Comparison of ENCODE assay signal across 8 mouse cellular contexts in genomic region chr5:34210279-34210678, GRCm38 (mm10). TPM values are rescaled to one million over a fixed set of nuclear protein-coding genes. Genes with fewer than 3 reads are reported as not detected.
DNase-seq lines count a peak whose midpoint lies in the region; ATAC-seq and TF ChIP-seq lines count a peak whose summit lies in the region.

No protein-coding gene starts in this region.

- TF ChIP-seq CTCF in testis, adult 2 months (IDR thresholded peaks at IDR 0.05; ENCODE audit: control insufficient read depth, insufficient read depth, insufficient replicate concordance, low read depth, low read length), result peak; percentile 88

- DNase-seq in adrenal gland, postnatal 14 days, result peak; percentile 89
- DNase-seq in embryonic facial prominence, embryonic 11.5 days (ENCODE audit: low spot score), result peak; percentile 89
- peak; percentile 52 to 76 for DNase-seq in heart, adult 9 months (ENCODE audit: low spot score in 2 of 2)
- DNase-seq in liver, embryonic 13.5 days, result peak; percentile 43

- no peak overlapping the region for H3K9ac ChIP-seq in embryonic facial prominence, embryonic 11.5 days (replicated peaks; ENCODE audit: low read length)
- H3K9ac ChIP-seq in kidney, embryonic 16.5 days (replicated peaks; ENCODE audit: low read length), result no peak overlapping the region
- H3K9ac ChIP-seq in liver, embryonic 13.5 days, result no peak overlapping the region
- no peak overlapping the region for H3K9ac ChIP-seq in neural tube, embryonic 13.5 days

- no peak for TF ChIP-seq POLR2A in testis, adult 2 months (IDR thresholded peaks at IDR 0.05; ENCODE audit: control insufficient read depth, low read depth, low read length)

- H3K4me3 ChIP-seq in embryonic facial prominence, embryonic 11.5 days (ENCODE audit: low read depth, low read length), result no peak overlapping the region
- no peak overlapping the region for H3K4me3 ChIP-seq in kidney, embryonic 16.5 days (ENCODE audit: low read length)
- H3K4me3 ChIP-seq in liver, embryonic 13.5 days (replicated peaks), result no peak overlapping the region
- no peak overlapping the region for H3K4me3 ChIP-seq in neural tube, embryonic 13.5 days
- no peak overlapping the region for H3K4me3 ChIP-seq in testis, adult 2 months (ENCODE audit: control insufficient read depth, low read depth, low read length)

- ATAC-seq in CD4-positive, CD25-positive, alpha-beta regulatory T cell, adult 4 months, result peak; percentile 81
- peak; percentile 73; the same call in 1 of the 2 replicates for ATAC-seq in embryonic facial prominence, embryonic 11.5 days (replicated peaks; ENCODE audit: insufficient number of reproducible peaks, low FRiP score, low TSS enrichment, low read depth)
- ATAC-seq in kidney, embryonic 16.5 days (ENCODE audit: low FRiP score, low TSS enrichment), result peak; percentile 87
- ATAC-seq in liver, embryonic 13.5 days (ENCODE audit: low read depth), result peak; percentile 41; the same call in 1 of the 2 replicates
- peak; percentile 87 for ATAC-seq in neural tube, embryonic 13.5 days (ENCODE audit: low read depth)

- no peaks in the 10 kb centered on the region for H3K27me3 ChIP-seq in embryonic facial prominence, embryonic 11.5 days (ENCODE audit: control insufficient read depth, insufficient read depth, low read length)
- no peaks in the 10 kb centered on the region for H3K27me3 ChIP-seq in kidney, embryonic 16.5 days (ENCODE audit: insufficient read depth, low read length)
- H3K27me3 ChIP-seq in liver, embryonic 13.5 days, result no peaks in the 10 kb centered on the region
- H3K27me3 ChIP-seq in neural tube, embryonic 13.5 days, result no peaks in the 10 kb centered on the region
- no peaks in the 10 kb centered on the region for H3K27me3 ChIP-seq in testis, adult 2 months (ENCODE audit: control insufficient read depth, insufficient read depth, low read length)

- no peaks in the 10 kb centered on the region for H3K9me3 ChIP-seq in embryonic facial prominence, embryonic 11.5 days (replicated peaks; ENCODE audit: control insufficient read depth, low read length)
- no peaks in the 10 kb centered on the region for H3K9me3 ChIP-seq in kidney, embryonic 16.5 days (ENCODE audit: low read length)
- H3K9me3 ChIP-seq in liver, embryonic 13.5 days (replicated peaks), result no peaks in the 10 kb centered on the region
- H3K9me3 ChIP-seq in neural tube, embryonic 13.5 days, result no peaks in the 10 kb centered on the region

- H3K27ac ChIP-seq in embryonic facial prominence, embryonic 11.5 days (replicated peaks; ENCODE audit: low read depth, low read length), result no peak overlapping the region
- H3K27ac ChIP-seq in kidney, embryonic 16.5 days (ENCODE audit: low read length), result no peak overlapping the region
- H3K27ac ChIP-seq in liver, embryonic 13.5 days, result no peak overlapping the region
- no peak overlapping the region for H3K27ac ChIP-seq in neural tube, embryonic 13.5 days (replicated peaks)
- no peak overlapping the region for H3K27ac ChIP-seq in testis, adult 2 months (ENCODE audit: control insufficient read depth, insufficient read depth, low read depth, low read length)

- H3K4me1 ChIP-seq in embryonic facial prominence, embryonic 11.5 days (ENCODE audit: control insufficient read depth, insufficient read depth, low read length), result no peaks in the 10 kb centered on the region
- peaks cover 4% of the 10 kb centered on the region; the same call in 1 of the 2 replicates for H3K4me1 ChIP-seq in kidney, embryonic 16.5 days (ENCODE audit: insufficient read depth, low read length)
- H3K4me1 ChIP-seq in liver, embryonic 13.5 days (replicated peaks), result no peaks in the 10 kb centered on the region; the same call in 1 of the 2 replicates
- 0 out of 2 replicates have a peak, but pooled peaks cover 4% of the 10 kb centered on the region for H3K4me1 ChIP-seq in neural tube, embryonic 13.5 days (replicated peaks)
- peaks cover 2% of the 10 kb centered on the region; the same call in 1 of the 2 replicates for H3K4me1 ChIP-seq in testis, adult 2 months (ENCODE audit: control insufficient read depth, insufficient read depth, low read length)

- no peaks in the 10 kb centered on the region for H3K36me3 ChIP-seq in embryonic facial prominence, embryonic 11.5 days (replicated peaks; ENCODE audit: control insufficient read depth, insufficient read depth, low read depth, low read length)
- no peaks in the 10 kb centered on the region for H3K36me3 ChIP-seq in kidney, embryonic 16.5 days (ENCODE audit: insufficient read depth, low read length)
- H3K36me3 ChIP-seq in liver, embryonic 13.5 days, result no peaks in the 10 kb centered on the region
- peaks cover 3% of the 10 kb centered on the region; the same call in 1 of the 2 replicates for H3K36me3 ChIP-seq in neural tube, embryonic 13.5 days
- H3K36me3 ChIP-seq in testis, adult 2 months (ENCODE audit: control insufficient read depth, insufficient read depth, low read length), result no peaks in the 10 kb centered on the region

- no peak overlapping the region for H3K4me2 ChIP-seq in embryonic facial prominence, embryonic 11.5 days (ENCODE audit: low read depth, low read length)
- H3K4me2 ChIP-seq in kidney, embryonic 16.5 days (replicated peaks; ENCODE audit: low read depth, low read length), result no peak overlapping the region
- H3K4me2 ChIP-seq in liver, embryonic 13.5 days, result no peak overlapping the region
- no peak overlapping the region for H3K4me2 ChIP-seq in neural tube, embryonic 13.5 days

- WGBS in embryonic facial prominence, embryonic 11.5 days, result 3% methylated on average over 1 of the region's 1 CpGs
- 0% methylated on average over 1 of the region's 1 CpGs for WGBS in kidney, embryonic 16.5 days
- 0% methylated on average over 1 of the region's 1 CpGs for WGBS in liver, embryonic 13.5 days (ENCODE audit: insufficient replicate concordance)
- WGBS in neural tube, embryonic 13.5 days, result 0% methylated on average over 1 of the region's 1 CpGs

RNA-seq across cellular contexts. Expression of gene Mxd4, which starts 22.8 kb away (rescaled TPM):
- polyA plus RNA-seq in CD4-positive, CD25-positive, alpha-beta regulatory T cell, adult 4 months (2017; shearing (Covaris generic)), result 100 to 1,000 TPM; 128 to 166 TPM
- total RNA-seq in adrenal gland, postnatal 14 days (2021), result 145 and 158 TPM in 2 replicates
- 17.7 and 25.5 TPM in 2 replicates for polyA plus RNA-seq in embryonic facial prominence, embryonic 11.5 days (2014; fragmentation: Nextera tagmentation; extraction: Ambion mirVana)
- 50.2 and 50.9 TPM in 2 replicates for polyA plus RNA-seq in kidney, embryonic 16.5 days (2015; fragmentation: Nextera tagmentation; extraction: Ambion mirVana)
- 3.2 and 3.8 TPM in 2 replicates for polyA plus RNA-seq in liver, embryonic 13.5 days (2015; fragmentation: Nextera tagmentation; extraction: Ambion mirVana)
- 27.0 and 31.6 TPM in 2 replicates for polyA plus RNA-seq in neural tube, embryonic 13.5 days (2015; fragmentation: Nextera tagmentation; extraction: Ambion mirVana)
- 137 and 141 TPM in 2 replicates for polyA plus RNA-seq in testis, adult 2 months (2012; rRNA removed)

RNA-seq across cellular contexts. Expression of gene Haus3, which starts 41.0 kb away (rescaled TPM):
- 10 to 100 TPM; 80.1 to 90.0 TPM for polyA plus RNA-seq in CD4-positive, CD25-positive, alpha-beta regulatory T cell, adult 4 months (2017; shearing (Covaris generic))
- total RNA-seq in adrenal gland, postnatal 14 days (2021), result 9.9 and 10.0 TPM in 2 replicates
- 59.5 and 72.1 TPM in 2 replicates for polyA plus RNA-seq in embryonic facial prominence, embryonic 11.5 days (2014; fragmentation: Nextera tagmentation; extraction: Ambion mirVana)
- 33.7 and 36.0 TPM in 2 replicates for polyA plus RNA-seq in kidney, embryonic 16.5 days (2015; fragmentation: Nextera tagmentation; extraction: Ambion mirVana)
- 31.0 and 42.5 TPM in 2 replicates for polyA plus RNA-seq in liver, embryonic 13.5 days (2015; fragmentation: Nextera tagmentation; extraction: Ambion mirVana)
- polyA plus RNA-seq in neural tube, embryonic 13.5 days (2015; fragmentation: Nextera tagmentation; extraction: Ambion mirVana), result 15.2 and 17.9 TPM in 2 replicates
- 1.5 and 2.3 TPM in 2 replicates for polyA plus RNA-seq in testis, adult 2 months (2012; rRNA removed)

RNA-seq across cellular contexts. Expression of gene Poln, which starts 41.0 kb away (rescaled TPM):
- polyA plus RNA-seq in CD4-positive, CD25-positive, alpha-beta regulatory T cell, adult 4 months (2017; shearing (Covaris generic)), result 1 to 10 TPM in 1 of 2 experiments, under 1 TPM in 1; 0.77 to 3.5 TPM
- 35.4 and 47.0 TPM in 2 replicates for total RNA-seq in adrenal gland, postnatal 14 days (2021)
- 0.21 and 0.99 TPM in 2 replicates for polyA plus RNA-seq in embryonic facial prominence, embryonic 11.5 days (2014; fragmentation: Nextera tagmentation; extraction: Ambion mirVana)
- polyA plus RNA-seq in kidney, embryonic 16.5 days (2015; fragmentation: Nextera tagmentation; extraction: Ambion mirVana), result 0.45 and 1.2 TPM in 2 replicates
- 0.64 and 0.97 TPM in 2 replicates for polyA plus RNA-seq in liver, embryonic 13.5 days (2015; fragmentation: Nextera tagmentation; extraction: Ambion mirVana)
- polyA plus RNA-seq in neural tube, embryonic 13.5 days (2015; fragmentation: Nextera tagmentation; extraction: Ambion mirVana), result 0.29 and 1.0 TPM in 2 replicates
- 18.6 and 20.9 TPM in 2 replicates for polyA plus RNA-seq in testis, adult 2 months (2012; rRNA removed)
